Mouse (Mus musculus): ENCODE results near the gene Utp20. TPM values are rescaled to one million over a fixed set of nuclear protein-coding genes. Genes with fewer than 3 reads are reported as not detected.

Gene Utp20
- polyA plus RNA-seq (2017; shearing (Covaris generic)): 27.0 TPM

DNA sequence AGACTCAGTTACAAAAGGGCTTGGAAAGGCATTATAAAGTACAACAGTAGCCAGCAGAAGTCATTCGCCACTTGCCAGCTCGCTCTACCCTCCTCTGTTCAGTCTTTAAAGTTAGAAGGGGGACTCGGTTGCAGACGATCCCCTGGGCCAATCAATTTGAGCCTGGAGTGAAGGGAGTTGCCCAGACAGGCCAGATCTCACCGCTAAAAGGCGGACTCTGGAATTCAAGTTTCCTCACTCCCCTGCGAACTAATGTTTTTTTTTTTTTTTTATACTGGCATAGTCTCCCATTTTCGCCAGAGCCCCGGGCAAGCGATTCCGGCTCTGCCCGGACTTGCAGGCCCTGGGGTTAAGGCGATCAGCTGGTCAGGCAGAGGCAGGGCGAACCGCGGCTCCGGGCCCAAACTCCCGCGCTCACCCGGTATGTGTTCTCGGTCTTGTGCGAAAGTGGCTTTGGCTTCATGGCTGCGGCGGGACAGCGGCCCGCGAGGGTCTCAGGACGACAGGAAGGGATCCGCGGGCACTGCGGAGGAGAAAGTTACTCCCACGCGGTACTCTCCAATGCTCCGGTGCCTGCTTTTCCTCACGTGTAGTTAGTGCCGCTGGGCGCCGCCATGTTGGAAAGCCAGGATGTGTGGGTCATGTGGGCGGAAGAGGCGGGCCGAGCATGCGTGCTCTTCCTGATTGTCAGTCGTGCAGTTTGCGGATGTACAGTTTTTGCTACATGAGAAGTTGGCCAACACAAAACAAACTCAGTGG, at the start of gene Utp20:
Gene Utp20, minus strand, starts transcription at position 617 of the 759 bp plus-strand sequence.

DNA sequence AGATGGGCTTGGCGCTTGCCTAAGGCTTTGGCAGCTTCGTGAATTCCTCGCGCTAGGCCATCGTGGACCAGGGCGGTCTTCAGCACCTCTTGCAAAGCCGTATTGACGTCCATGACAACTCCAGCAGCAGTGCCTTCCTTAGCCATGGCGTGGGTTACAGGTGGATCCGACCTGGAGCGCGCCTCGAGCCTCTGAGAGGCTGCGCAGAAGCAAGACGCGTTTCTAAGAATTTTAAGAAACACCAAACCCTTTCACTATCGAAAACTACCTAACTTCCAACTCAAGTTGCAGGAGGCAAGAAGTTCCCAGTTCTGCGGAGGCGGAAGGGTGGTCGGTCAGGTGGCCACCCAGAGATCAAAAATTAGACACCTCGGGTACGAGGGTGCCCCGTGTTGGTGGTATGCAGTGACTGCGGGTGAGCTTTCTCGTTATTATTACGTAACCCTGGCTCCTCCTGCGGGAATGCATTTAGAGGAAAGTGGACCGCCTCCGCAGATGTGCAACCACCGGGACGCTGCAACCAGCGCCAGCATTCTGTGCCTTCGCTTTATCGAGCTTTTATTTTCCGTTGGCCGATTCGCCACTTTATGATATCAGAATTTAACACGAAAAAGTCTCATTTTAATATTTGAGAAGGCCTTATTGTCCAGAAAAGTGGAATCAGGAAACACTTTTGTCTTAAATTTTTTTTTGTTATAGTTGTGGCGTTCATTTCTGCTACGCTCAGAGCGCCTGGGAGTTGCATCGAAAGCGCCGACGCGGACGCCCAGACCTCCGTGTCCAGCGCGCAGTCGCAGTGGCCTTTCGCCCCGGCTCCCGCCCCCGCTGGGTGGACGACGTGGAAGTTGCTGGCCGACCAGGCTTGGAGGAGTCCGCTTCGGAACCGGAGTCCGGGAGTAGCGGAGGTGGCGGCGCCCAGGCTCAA, 95.8 kb downstream of the Utp20 start, which contains the start of gene Arl1:
Gene Arl1, plus strand, starts transcription at position 288 of the 925 bp plus-strand sequence.

Other genes starting within 250 kb of the Utp20 start
- gene Mybpc1, start 221.7 kb downstream of the Utp20 start, polyA plus RNA-seq (2017; shearing (Covaris generic)): not detected
- not detected for gene Spic, start 141.8 kb downstream of the Utp20 start, polyA plus RNA-seq (2017; shearing (Covaris generic))
- 43.3 TPM for gene Arl1, start 95.9 kb downstream of the Utp20 start, polyA plus RNA-seq (2017; shearing (Covaris generic))
- gene Slc5a8, start 59.2 kb upstream of the Utp20 start, polyA plus RNA-seq (2017; shearing (Covaris generic)): not detected

Measured in naive thymus-derived CD4-positive, alpha-beta T cell, adult 5 months (primary cell).